Mouse (Mus musculus) spleen, postnatal 36 days (tissue): Measurements from ENCODE around the gene Wdr19.

Experiments
- DNase-seq, 2 experiments: peaks; one replicate each; pipeline ENCODE4 v3.0.0; 2022; ENCODE audit warnings: low spot score in 2 of 2, mixed read lengths in 1 of 2

Gene Wdr19

GRCm38 (mm10) chr5:65199346-65200128, at the start of gene Wdr19:
Gene Wdr19, plus strand, starts transcription at chr5:65199696.
- DNase-seq, result peak; percentile 99

- DNase-seq, result no peak
Measured at GRCm38 (mm10) chr5:65149706-65150105, 49.8 kb upstream of the Wdr19 start.

- DNase-seq, result no peak
Measured at GRCm38 (mm10) chr5:65150376-65150955, 49.0 kb upstream of the Wdr19 start.

GRCm38 (mm10) chr5:65151276-65151675, 48.2 kb upstream of the Wdr19 start:
- DNase-seq, result no peak

- no peak for DNase-seq
Measured at GRCm38 (mm10) chr5:65151767-65152166, 47.7 kb upstream of the Wdr19 start.

- no peak for DNase-seq
Measured at GRCm38 (mm10) chr5:65154287-65154686, 45.2 kb upstream of the Wdr19 start.

GRCm38 (mm10) chr5:65156853-65157252, 42.6 kb upstream of the Wdr19 start:
- DNase-seq, result peak in 1 of 2 experiments; percentile 12

- DNase-seq, result no peak
Measured at GRCm38 (mm10) chr5:65157412-65158381, 41.8 kb upstream of the Wdr19 start.

GRCm38 (mm10) chr5:65158696-65159305, 40.7 kb upstream of the Wdr19 start:
- no peak for DNase-seq

- no peak for DNase-seq
Measured at GRCm38 (mm10) chr5:65163001-65163400, 36.5 kb upstream of the Wdr19 start.

GRCm38 (mm10) chr5:65163489-65164092, 35.9 kb upstream of the Wdr19 start:
- DNase-seq, result no peak

GRCm38 (mm10) chr5:65170206-65170605, 29.3 kb upstream of the Wdr19 start:
- DNase-seq, result no peak

- no peak for DNase-seq
Measured at GRCm38 (mm10) chr5:65175035-65175917, 24.2 kb upstream of the Wdr19 start.

GRCm38 (mm10) chr5:65175918-65176484, 23.5 kb upstream of the Wdr19 start:
- no peak for DNase-seq

- DNase-seq, result no peak
Measured at GRCm38 (mm10) chr5:65177026-65177514, 22.4 kb upstream of the Wdr19 start.

GRCm38 (mm10) chr5:65178477-65178876, 21.0 kb upstream of the Wdr19 start:
- DNase-seq, result no peak

- DNase-seq, result no peak
Measured at GRCm38 (mm10) chr5:65181160-65181793, 18.2 kb upstream of the Wdr19 start.

- DNase-seq, result no peak
Measured at GRCm38 (mm10) chr5:65181794-65182169, 17.7 kb upstream of the Wdr19 start.

GRCm38 (mm10) chr5:65182268-65182667, 17.2 kb upstream of the Wdr19 start:
- DNase-seq, result no peak
